Mouse (Mus musculus) mature B cell (primary cell): ENCODE data around the gene Josd1.
"Not testable (repeated sequence)": the region's sequence is repeated elsewhere in the genome, so short reads cannot be mapped to it uniquely, and the experiment has no call there.

Experiments used
- in situ Hi-C: fragments of 300-500 bp; cut with MboI; formaldehyde crosslinking; loops from 2 replicates; pipeline ENCODE4 v1.14.3; 2019

Josd1 gene

DNA sequence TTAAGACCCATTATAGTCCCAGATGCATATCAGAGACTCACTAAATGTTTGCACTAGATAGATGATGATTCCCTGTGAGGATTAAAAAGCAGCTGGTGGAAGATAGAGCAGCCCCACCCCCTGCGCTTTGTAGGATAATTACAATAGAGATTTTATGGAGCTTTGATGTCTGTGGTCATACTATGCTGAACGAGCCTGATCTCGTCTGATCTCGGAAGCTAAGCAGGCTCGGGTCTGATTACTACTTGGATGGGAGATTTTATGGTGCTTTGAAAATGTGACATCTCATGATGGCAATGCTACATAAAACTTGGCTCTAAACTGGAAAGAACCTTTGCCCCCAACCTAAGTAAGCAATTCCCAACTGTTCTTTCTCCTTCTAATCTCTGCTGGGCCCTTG lies 4.6 kb upstream of the Josd1 start:
- in situ Hi-C loops = loop anchor here (5.0 kb wide), 2 partner anchors 35 to 45 kb away; partner anchors contain the start of genes Cby1 and Fam227a

DNA sequence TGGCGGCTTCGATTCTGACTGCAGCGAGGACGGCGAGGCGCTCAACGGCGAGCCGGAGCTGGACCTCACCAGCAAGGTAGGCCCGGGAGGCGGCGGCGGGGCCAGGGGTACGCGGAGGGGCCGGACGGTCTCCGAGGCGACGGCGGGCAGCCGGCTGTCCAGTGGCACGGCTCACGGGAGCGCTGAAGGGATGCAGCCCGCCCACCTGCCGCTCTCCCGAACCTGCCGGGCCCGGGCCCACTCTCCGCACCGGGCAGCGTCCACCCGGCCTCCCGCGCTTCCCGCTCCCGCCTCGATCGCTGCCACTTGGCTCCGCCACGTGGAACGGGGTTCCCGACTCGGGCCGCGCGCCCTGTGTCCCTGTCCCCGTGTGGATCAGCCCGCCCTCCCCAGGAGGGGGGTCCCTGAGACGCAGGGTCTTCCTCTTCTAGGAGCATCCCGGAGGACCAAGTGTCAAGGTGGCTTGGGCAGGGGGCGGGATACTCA lies 3.3 kb upstream of the Josd1 start:
- in situ Hi-C loops = loop anchor here (5.0 kb wide), 2 partner anchors 34 to 46 kb away; partner anchors contain the start of genes Cby1 and Fam227a

DNA sequence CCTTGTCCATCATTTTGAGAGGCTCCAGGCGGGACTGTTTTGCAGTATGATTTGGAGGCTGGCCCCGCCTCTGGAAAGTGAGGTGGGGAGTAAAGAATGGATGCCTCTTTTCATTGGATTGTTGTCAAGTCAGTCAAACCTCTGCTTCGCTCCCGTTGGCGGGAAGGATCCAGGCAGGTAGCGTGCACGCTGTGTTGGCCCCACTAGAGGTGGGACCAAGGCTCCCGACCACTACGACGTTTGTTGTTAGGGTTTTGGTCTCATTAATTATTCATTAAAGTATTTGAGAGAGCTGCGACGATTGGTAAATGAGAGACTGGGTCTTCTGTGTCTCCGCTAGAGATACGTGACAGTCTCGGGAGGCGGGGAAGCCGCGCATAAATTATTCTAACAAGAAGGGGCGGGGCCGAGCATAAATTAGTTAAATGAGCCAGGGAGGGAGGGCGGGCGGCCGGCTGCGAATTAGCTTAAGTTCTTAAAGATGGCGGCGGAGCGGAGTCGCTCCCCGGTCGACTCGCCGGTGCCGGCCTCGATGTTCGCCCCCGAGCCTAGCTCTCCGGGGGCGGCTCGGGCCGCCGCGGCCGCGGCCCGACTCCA lies 2.8 kb upstream of the Josd1 start, which contains the start of gene Gtpbp1:
TSS of gene Gtpbp1 (plus strand) at position 420 of the 597 bp plus-strand sequence.
- in situ Hi-C loops = loop anchor here (5.0 kb wide), 2 partner anchors 33 to 47 kb away; partner anchors contain the start of genes Cby1 and Fam227a

DNA sequence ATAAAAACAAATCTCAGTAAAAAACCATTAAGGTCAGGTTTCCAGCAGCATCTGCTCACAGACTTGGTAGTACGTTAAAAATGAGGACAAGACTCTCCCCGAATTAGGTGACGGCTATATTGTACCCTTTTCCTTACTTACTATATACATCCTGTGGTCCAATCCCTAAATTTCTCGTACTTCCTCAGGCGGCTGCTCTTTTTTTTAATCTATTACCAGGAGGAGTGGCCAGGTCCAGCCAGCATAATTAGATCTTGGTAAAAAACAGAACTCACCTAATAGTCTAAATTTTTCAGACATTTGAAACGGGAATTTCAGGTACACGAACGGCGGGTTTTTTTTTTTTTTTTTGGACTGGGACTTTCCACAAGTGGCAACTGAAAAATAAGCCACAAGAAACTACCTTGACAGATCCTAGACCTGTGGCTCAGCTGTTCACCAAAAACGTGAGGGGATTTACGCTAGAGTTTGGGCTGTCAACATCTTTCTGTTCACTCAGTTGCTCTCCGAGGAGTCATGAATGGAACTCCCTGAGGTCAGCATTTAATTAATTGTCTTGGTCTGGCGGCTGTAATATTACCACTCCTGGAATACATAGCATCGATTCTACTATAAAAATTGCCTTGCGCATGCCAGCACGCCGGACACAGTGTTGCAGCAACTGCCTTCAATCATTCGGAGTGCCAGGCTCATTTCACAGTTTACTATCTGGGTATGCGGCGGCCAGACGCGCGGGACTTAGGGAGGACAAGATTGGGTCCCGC lies 2.1 kb upstream of the Josd1 start:
- in situ Hi-C loops = loop anchor here (5.0 kb wide), 2 partner anchors 33 to 47 kb away; partner anchors contain the start of genes Cby1 and Fam227a

GRCm38 (mm10) chr15:79688268-79688956 lies 693 bp upstream of the Josd1 start:
- in situ Hi-C loops = no loop called here

DNA sequence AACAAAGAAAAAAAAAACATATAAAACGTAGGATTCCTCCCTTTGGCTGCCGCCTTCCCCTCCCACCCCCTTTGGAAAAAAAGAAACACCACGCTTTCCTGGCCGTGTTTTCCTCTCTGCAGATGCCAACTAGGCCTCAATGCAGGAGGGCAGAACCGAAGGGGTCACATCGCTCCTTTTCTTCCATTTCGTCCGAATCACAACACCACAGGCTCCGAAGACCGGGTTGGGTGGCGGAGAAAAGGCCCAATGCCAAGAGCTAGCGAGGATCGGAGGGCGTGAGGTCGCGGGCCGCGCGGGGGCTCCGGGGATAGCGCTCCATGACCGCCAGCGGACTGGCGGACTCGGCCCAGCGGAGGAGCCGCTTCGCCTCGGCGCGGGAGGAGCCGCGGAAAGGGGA lies 544 bp downstream of the Josd1 start:
- in situ Hi-C loops = no loop called here

DNA sequence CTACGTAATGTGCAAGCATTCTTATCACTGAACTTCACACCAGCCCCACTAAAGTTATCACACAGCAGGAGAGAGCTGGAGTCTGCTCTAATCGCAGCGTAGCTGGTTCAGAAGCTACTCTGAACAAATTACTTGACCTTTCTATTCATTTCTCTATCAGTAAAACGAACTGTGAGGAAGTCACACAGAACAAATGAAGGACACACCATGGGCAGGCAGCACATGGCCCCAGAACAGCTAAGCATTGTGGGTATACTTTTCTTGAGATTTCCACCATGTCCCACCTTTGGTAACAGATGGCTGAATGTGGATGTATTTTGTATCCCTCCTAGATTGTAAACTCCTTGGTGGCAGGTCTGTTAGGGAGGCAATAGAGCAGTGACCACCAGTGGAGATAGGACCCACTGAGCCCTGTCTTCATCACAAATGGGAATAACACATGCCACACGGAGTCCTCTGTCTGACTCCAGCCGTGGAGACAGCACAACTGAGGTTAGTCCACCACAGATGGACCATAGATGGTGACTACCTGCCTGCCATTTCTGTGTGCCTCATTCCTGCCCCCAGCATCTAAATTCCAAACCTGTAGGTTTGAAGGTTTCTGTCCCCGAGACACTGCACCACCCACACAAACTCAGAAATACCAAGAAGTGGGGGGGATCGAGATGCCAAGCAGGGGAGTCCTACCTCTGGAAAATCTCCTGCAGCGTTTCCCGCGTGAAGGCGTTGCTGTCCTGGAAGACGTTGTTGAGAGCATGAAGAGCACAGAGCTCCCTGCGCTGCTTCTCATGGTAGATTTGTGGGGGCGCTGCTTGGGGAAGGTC lies 1.5 kb downstream of the Josd1 start:
- in situ Hi-C loops = no loop called here

- in situ Hi-C loops = no loop called here
Observed at GRCm38 (mm10) chr15:79685141-79685641, 2.5 kb downstream of the Josd1 start.

- in situ Hi-C loops = no loop called here
Observed at GRCm38 (mm10) chr15:79684616-79685015, 3.1 kb downstream of the Josd1 start.

DNA sequence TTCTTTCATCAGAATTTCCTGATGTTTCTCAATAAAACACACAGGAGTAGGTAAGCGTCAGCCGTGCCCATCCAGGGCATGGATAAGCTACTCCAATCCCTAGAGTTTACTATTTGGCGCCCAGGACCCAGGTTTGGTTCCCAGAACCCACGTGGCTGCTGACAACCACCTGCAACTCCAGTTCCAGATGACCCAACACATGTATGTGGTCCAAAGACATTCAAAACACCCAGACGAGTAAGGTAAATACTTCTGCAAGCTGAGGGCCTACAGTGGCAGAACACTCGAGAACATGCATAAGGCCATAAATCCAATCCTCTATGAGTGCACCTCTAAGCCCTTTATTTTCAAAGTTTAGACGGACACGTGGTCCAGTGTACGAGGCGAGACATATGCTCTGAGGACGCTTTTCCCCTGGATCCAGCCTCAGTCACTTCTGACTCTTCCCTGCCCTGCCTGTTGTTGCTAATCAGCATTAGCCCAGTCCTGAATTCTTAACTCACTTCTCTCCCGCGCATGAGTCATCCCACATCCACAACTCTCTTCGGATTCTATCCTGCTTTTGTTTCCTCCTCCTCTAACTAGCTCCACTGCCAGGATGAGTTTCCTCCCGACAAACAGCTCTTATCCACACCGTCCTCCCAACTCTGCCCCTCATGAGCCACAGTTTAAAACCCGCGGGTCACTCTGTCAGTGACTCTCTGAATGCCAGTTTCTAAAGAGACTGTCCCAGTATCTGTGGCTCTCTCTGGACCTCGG lies 3.8 kb downstream of the Josd1 start:
- in situ Hi-C loops = no loop called here

DNA sequence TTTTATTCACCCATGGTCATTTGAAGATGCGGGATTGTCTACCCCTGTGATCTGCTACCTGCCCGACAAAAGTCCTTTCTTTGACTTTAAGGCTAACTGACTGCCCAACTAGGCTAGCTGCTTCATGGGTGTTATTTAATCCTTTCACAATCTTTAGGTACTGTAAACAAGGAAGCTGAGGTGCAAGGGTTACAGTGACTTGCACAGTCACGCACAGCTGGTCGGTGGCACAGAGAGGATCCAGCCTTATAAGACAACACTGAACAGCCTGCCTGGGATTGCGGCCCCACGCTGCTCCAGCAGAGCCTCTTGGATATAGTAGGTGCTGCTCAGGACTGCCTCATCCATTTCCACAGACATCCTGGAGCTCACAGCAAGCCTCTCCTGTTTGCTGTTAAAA lies 4.6 kb downstream of the Josd1 start:
- in situ Hi-C loops = no loop called here

GRCm38 (mm10) chr15:79681973-79682372 lies 5.7 kb downstream of the Josd1 start:
- in situ Hi-C loops = no loop called here

DNA sequence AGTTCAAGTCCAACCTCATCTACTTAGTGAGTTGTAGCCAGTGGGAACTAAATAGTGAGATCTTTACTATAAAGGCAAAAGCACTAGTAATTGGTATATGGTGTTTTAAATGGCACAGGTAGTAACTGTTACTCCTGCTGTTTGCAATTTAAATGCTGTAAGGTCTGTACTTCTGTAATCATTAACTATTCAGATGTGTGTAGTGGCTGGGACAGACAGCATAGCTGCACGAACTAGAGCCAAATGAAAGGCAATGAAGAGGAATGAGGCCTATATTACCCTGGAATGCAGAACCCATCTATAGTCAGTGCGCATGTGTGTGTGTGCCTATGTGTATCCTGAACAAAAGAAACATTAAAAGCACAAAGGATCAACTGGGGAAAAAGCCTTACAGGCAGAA lies 9.8 kb downstream of the Josd1 start:
- in situ Hi-C loops = no loop called here

DNA sequence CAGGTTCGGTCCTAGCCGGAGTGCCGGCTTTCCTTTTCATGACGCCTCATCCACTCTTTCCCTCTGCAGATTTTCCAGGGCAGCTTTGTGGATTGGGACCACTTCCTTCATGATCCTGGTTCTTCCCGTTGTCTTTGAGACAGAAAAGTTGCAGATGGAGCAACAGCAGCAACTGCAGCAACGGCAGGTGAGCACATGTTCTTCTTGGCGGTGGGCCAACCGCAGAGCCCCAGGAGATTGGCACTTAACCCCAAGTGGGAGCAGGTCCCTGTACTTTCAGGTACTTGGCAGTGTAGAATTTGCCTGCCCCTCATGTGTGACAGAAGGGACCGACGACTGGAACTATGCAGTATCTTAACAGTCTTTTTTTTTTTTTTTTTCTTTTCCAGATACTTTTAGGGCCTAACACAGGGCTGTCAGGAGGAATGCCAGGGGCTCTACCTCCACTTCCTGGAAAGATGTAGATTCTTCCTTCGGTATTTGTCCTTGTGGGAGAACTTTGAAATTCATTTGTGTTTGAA lies 15.8 kb downstream of the Josd1 start:
- in situ Hi-C loops = not testable (repeated sequence)

DNA sequence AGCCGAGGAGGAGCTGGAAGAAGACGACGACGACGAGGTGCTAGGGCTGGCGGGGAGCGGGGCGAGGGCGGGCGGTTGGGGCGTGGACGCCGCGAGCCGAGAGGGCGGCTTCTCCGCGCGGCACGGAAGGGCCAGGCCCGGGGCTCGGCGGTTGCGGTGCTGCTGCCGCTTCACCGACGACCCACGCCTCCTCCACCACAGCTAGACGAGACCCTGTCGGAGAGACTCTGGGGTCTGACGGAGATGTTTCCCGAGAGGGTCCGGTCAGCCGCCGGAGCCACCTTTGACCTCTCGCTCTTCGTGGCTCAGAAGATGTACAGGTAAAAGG lies 16.8 kb downstream of the Josd1 start:
- in situ Hi-C loops = no loop called here

DNA sequence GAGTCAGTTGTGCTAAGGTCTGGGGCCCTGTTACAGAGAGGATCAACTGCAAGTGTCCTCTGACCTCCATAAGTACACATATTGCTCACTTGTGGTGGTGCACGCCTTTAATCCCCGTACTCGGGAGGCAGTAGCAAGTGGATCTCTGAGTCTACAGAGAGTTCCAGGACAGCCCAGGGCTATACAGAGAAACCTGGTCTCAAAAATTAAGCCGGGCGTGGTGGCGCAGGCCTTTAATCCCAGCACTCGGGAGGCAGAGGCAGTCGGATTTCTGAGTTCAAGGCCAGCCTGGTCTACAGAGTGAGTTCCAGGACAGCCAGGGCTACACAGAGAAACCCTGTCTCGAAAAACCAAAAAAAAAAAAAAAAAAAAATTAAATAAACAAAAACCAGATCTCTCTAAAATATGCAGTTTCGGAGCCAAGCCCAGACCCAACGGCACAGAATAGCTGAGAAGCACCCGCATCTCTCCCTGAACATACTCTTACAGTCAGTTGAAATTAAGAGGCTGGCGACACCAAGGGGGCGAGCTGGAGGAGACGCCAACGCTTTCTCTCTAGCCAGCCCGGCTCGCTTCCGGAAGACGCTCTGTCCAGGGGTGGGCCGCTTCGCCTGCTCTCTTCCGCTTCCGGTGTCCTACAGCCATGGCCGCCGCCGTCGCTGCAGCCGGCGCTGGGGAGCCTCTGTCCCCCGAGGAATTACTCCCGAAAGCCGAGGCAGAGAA lies 17.3 kb downstream of the Josd1 start, which contains the start of gene Tomm22:
TSS of gene Tomm22 (plus strand) at position 613 of the 723 bp plus-strand sequence.
- in situ Hi-C loops = no loop called here

DNA sequence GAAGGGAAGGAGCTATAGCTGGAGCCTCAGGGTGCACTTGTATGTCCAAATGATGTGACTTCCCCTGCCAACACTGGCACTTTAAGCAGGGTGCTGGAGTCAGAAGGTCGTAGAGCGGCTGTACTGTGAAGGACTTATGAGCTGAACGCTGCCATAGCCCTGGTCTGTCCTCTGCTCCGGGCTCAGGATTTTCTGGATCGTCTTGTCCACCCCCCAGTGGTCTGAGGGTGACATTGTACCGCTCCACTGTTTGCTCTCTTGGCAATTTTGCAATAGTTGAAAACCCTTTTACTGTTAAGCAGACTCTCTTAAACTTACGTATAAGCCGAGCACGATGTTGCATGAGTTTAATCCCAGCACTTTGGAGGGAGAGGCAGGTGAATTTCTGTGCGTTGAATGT lies 18.5 kb downstream of the Josd1 start:
- in situ Hi-C loops = no loop called here

GRCm38 (mm10) chr15:79664666-79665065 lies 23.1 kb downstream of the Josd1 start:
- in situ Hi-C loops = no loop called here

- in situ Hi-C loops = no loop called here
Observed at GRCm38 (mm10) chr15:79661852-79662251, 25.9 kb downstream of the Josd1 start.
